Mouse (Mus musculus): ENCODE data around the gene Polr2i. TPM values are rescaled to one million over a fixed set of nuclear protein-coding genes. Genes with fewer than 3 reads are reported as not detected.
A peak's percentile ranks its signal among the peaks of the same experiment; 100 is the strongest.
"Not testable (repeated sequence)": the region's sequence is repeated elsewhere in the genome, so short reads cannot be mapped to it uniquely, and the experiment has no call there.

Polr2i gene
- total RNA-seq, 2 experiments from 2014 or later, result 57.1 to 57.7 TPM

- peak; percentile 83 for DNase-seq (ENCODE audit: low spot score)
Measured at GRCm38 (mm10) chr7:30202895-30203690, 28.7 kb upstream of the Polr2i start.

- no peak for DNase-seq (ENCODE audit: low spot score)
Measured at GRCm38 (mm10) chr7:30204380-30204779, 27.4 kb upstream of the Polr2i start.

GRCm38 (mm10) chr7:30205383-30205782 lies 26.4 kb upstream of the Polr2i start:
- peak; percentile 79 for DNase-seq (ENCODE audit: low spot score)

GRCm38 (mm10) chr7:30206364-30206763 lies 25.4 kb upstream of the Polr2i start:
- DNase-seq (ENCODE audit: low spot score), result not testable (repeated sequence)

GRCm38 (mm10) chr7:30211025-30211424 lies 20.7 kb upstream of the Polr2i start:
- no peak for DNase-seq (ENCODE audit: low spot score)

- no peak for DNase-seq (ENCODE audit: low spot score)
Measured at GRCm38 (mm10) chr7:30213881-30214280, 17.9 kb upstream of the Polr2i start.

- no peak for DNase-seq (ENCODE audit: low spot score)
Measured at GRCm38 (mm10) chr7:30215875-30216274, 15.9 kb upstream of the Polr2i start.

GRCm38 (mm10) chr7:30216723-30217151 lies 15.0 kb upstream of the Polr2i start:
- DNase-seq (ENCODE audit: low spot score), result peak; percentile 80

- DNase-seq (ENCODE audit: low spot score), result no peak
Measured at GRCm38 (mm10) chr7:30217277-30217676, 14.5 kb upstream of the Polr2i start.

- DNase-seq (ENCODE audit: low spot score), result peak; percentile 51
Measured at GRCm38 (mm10) chr7:30219293-30220007, 12.3 kb upstream of the Polr2i start.

- DNase-seq (ENCODE audit: low spot score), result no peak
Measured at GRCm38 (mm10) chr7:30220008-30220356, 11.8 kb upstream of the Polr2i start.

- DNase-seq (ENCODE audit: low spot score), result no peak
Measured at GRCm38 (mm10) chr7:30221433-30221832, 10.3 kb upstream of the Polr2i start.

- no peak for DNase-seq (ENCODE audit: low spot score)
Measured at GRCm38 (mm10) chr7:30222205-30222604, 9.5 kb upstream of the Polr2i start.

- no peak for DNase-seq (ENCODE audit: low spot score)
Measured at GRCm38 (mm10) chr7:30224206-30224605, 7.5 kb upstream of the Polr2i start.

- peak; percentile 15 for DNase-seq (ENCODE audit: low spot score)
Measured at GRCm38 (mm10) chr7:30231328-30231668, 450 bp upstream of the Polr2i start.

GRCm38 (mm10) chr7:30232631-30233148 lies 942 bp downstream of the Polr2i start:
- peak; percentile 50 for DNase-seq (ENCODE audit: low spot score)

GRCm38 (mm10) chr7:30233387-30233786 lies 1.6 kb downstream of the Polr2i start:
- DNase-seq (ENCODE audit: low spot score), result no peak

- peak; percentile 48 for DNase-seq (ENCODE audit: low spot score)
Measured at GRCm38 (mm10) chr7:30234276-30234858, 2.6 kb downstream of the Polr2i start.

GRCm38 (mm10) chr7:30235091-30235490 lies 3.3 kb downstream of the Polr2i start:
- DNase-seq (ENCODE audit: low spot score), result no peak

- DNase-seq (ENCODE audit: low spot score), result no peak
Measured at GRCm38 (mm10) chr7:30235625-30236024, 3.9 kb downstream of the Polr2i start, which contains the start of gene Ovol3. Ovol3 (minus strand) TSS chr7:30235725.

- DNase-seq (ENCODE audit: low spot score), result not testable (repeated sequence)
Measured at GRCm38 (mm10) chr7:30237374-30237773, 5.6 kb downstream of the Polr2i start.

Data from gastrocnemius, adult 18-20 months (tissue).